Mouse (Mus musculus) lung, postnatal 0 days (tissue): Measurements from ENCODE around the gene Irf2bp2.

Source experiments
- CTCF ChIP-seq: IDR thresholded peaks from 2 replicates; pipeline ENCODE4 v1.5.1; 2016; ENCODE audit warnings: antibody characterized with exemption, mild to moderate bottlenecking
- EP300 ChIP-seq: IDR thresholded peaks from 2 replicates; pipeline ENCODE4 v1.6.1; 2016; ENCODE audit warnings: antibody characterized with exemption, mild to moderate bottlenecking, control low read depth

GRCm38 (mm10) chr8:126614062-126614739, 20.4 kb upstream of the Irf2bp2 start:
- TF ChIP-seq CTCF, result no peak
- no peak for TF ChIP-seq EP300
